Mouse (Mus musculus) kidney, postnatal 0 days (tissue): ENCODE results near the gene Mat2b. TPM values are rescaled to one million over a fixed set of nuclear protein-coding genes. Genes with fewer than 3 reads are reported as not detected.
"Not testable (repeated sequence)": the region's sequence is repeated elsewhere in the genome, so short reads cannot be mapped to it uniquely, and the experiment has no call there.

ENCODE experiments used
- ATAC-seq: fragments of 200-750 bp; cut with Nextera tagmentation; replicated peaks from 2 replicates; pipeline ENCODE4 v1.8.0; 2017; ENCODE audit warnings: low read depth, moderate number of reproducible peaks, moderate TSS enrichment, moderate library complexity; ENCODE audit not compliant: low FRiP score
- DNase-seq: peaks from one replicate; pipeline ENCODE4 v3.0.0-alpha.2; 2016; ENCODE audit warnings: low spot score
- H3K27ac ChIP-seq: fragments of 300-500 bp; sonication (generic); 2 replicates; pipeline ENCODE4 v1.5.1; 2014; ENCODE audit warnings: mild to moderate bottlenecking
- H3K27me3 ChIP-seq: fragments of 300-500 bp; sonication (generic); 2 replicates; pipeline ENCODE4 v1.6.1; 2014; ENCODE audit warnings: low read length, mixed read lengths; ENCODE audit not compliant: insufficient read depth
- H3K36me3 ChIP-seq: fragments of 300-500 bp; sonication (generic); 2 replicates; pipeline ENCODE4 v1.6.1; 2014; ENCODE audit warnings: low read length, mixed read lengths; ENCODE audit not compliant: insufficient read depth
- H3K4me1 ChIP-seq: fragments of 300-500 bp; sonication (generic); replicated peaks from 2 replicates; pipeline ENCODE4 v1.6.1; 2014; ENCODE audit warnings: antibody characterized with exemption, low read length, mixed read lengths; ENCODE audit not compliant: insufficient read depth
- H3K4me2 ChIP-seq: fragments of 300-500 bp; sonication (generic); 2 replicates; pipeline ENCODE4 v1.6.1; 2014; ENCODE audit warnings: mild to moderate bottlenecking, low read length, moderate library complexity, mixed read lengths
- H3K4me3 ChIP-seq: fragments of 300-500 bp; sonication (generic); replicated peaks from 2 replicates; pipeline ENCODE4 v1.5.1; 2014; ENCODE audit warnings: low read depth, low read length
- H3K9ac ChIP-seq: fragments of 300-500 bp; sonication (generic); 2 replicates; pipeline ENCODE4 v1.6.1; 2014; ENCODE audit warnings: low read depth, low read length
- H3K9me3 ChIP-seq: fragments of 300-500 bp; sonication (generic); replicated peaks from 2 replicates; pipeline ENCODE4 v1.6.1; 2016; ENCODE audit warnings: low read length, inconsistent platforms, mixed read lengths
- CTCF ChIP-seq: IDR thresholded peaks from 2 replicates; pipeline ENCODE4 v1.5.1; 2016; ENCODE audit warnings: antibody characterized with exemption, low read depth, mild to moderate bottlenecking, moderate library complexity
- WGBS: fragments of 180-500 bp; shearing (Covaris S2); extraction: QIAGEN DNeasy Blood & Tissue Kit; methylation state at CpG from one replicate; pipeline ENCODE4 v1.1.7; 2014; 5-methylcytosine and 5-hydroxymethylcytosine counted together
- polyA plus RNA-seq: library from polyadenylated mRNA; unstranded; fragments of >200 nt; fragmentation: Nextera tagmentation; extraction: Ambion mirVana; gene quantifications from 2 replicates; pipeline ENCODE4 v1.2.1, GENCODE M21; 2015

Gene Mat2b
- polyA plus RNA-seq, 1 experiment from 2014 or later, result 118 TPM

- Histone ChIP-seq H3K27me3 (no peaks in the 10 kb centered on the region), H3K9me3 (no peaks in the 10 kb centered on the region), H3K4me2 (peak overlapping the region; percentile 91), H3K9ac (peak overlapping the region; percentile 59), H3K4me3 (peak overlapping the region; percentile 76), H3K4me1 (peaks cover 6% of the 10 kb centered on the region), H3K36me3 (0 out of 2 replicates have a peak, but pooled peaks cover 5% of the 10 kb centered on the region), H3K27ac (no peak overlapping the region)
- no peak for TF ChIP-seq CTCF
- under 1% methylated on average over 14 of the region's 14 CpGs for WGBS
- ATAC-seq, result peak; percentile 17; the same call in 1 of the 2 replicates
- peak; percentile 10 for DNase-seq
Measured at GRCm38 (mm10) chr11:40732997-40733338, 38.0 kb upstream of the Mat2b start.

DNA sequence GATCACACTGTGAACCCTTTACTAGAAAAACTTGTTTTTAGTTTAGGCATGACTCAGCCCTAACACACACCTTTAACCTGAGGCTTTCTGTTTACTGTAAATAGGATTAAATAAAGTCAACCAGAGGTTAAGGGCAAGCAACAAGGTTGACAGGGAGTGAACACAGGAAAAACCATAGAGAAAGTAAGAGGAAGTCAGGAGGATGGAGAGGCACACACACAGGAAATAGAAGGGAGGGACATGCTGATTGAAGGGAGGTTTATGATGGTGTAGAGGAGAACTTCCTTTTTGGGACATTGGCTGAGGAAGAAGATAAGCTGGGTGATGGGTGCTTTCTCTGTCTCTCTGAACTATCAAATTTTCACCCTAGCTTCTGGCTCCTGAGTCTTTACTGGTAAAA is 23.3 kb upstream of the Mat2b start:
- H3K4me1 ChIP-seq, result no peaks in the 10 kb centered on the region
- H3K27me3 ChIP-seq, result no peaks in the 10 kb centered on the region
- no peak for TF ChIP-seq CTCF
- H3K9me3 ChIP-seq, result no peaks in the 10 kb centered on the region
- H3K4me2 ChIP-seq, result no peak overlapping the region
- H3K27ac ChIP-seq, result no peak overlapping the region
- no peak overlapping the region for H3K9ac ChIP-seq
- peaks cover 36% of the 10 kb centered on the region for H3K36me3 ChIP-seq
- DNase-seq, result no peak
- no peak for ATAC-seq
- H3K4me3 ChIP-seq, result no peak overlapping the region

DNA sequence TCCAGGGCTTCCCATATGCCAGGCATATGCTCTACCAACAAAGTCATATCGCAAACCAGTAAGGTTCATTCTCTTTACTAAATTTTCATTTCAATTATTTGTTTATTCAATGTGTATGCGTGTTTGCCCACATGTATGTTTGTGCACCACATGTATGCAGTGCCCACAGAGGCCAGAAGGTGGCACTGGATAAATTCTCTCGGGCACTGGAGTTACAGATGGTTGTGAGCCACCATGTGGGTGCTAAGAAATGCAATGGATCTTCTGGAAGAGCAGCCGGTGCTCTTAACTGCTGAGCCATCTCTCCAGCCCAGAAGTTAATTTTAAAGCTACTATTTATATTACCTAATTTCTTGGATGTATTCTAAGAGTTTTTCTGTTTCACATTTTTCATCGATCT is 20.5 kb upstream of the Mat2b start:
- 95% methylated on average over 5 of the region's 5 CpGs for WGBS
- Histone ChIP-seq H3K4me2 (no peak overlapping the region), H3K4me3 (no peak overlapping the region), H3K4me1 (no peaks in the 10 kb centered on the region), H3K36me3 (peaks cover 28% of the 10 kb centered on the region; the same call in 1 of the 2 replicates), H3K27ac (no peak overlapping the region), H3K9me3 (no peaks in the 10 kb centered on the region), H3K27me3 (no peaks in the 10 kb centered on the region), H3K9ac (no peak overlapping the region)
- no peak for DNase-seq
- no peak for ATAC-seq
- peak; percentile 23; the same call in 1 of the 2 replicates for TF ChIP-seq CTCF

GRCm38 (mm10) chr11:40713858-40714257 is 18.9 kb upstream of the Mat2b start:
- Histone ChIP-seq H3K4me1 (no peaks in the 10 kb centered on the region), H3K27ac (no peak overlapping the region), H3K9me3 (no peaks in the 10 kb centered on the region), H3K4me3 (no peak overlapping the region), H3K9ac (no peak overlapping the region), H3K36me3 (peaks cover 34% of the 10 kb centered on the region; the same call in 1 of the 2 replicates), H3K27me3 (no peaks in the 10 kb centered on the region), H3K4me2 (no peak overlapping the region)
- DNase-seq, result no peak
- no peak for TF ChIP-seq CTCF
- no peak for ATAC-seq
- WGBS, result 74% methylated on average over 8 of the region's 8 CpGs

GRCm38 (mm10) chr11:40709899-40710298 is 14.9 kb upstream of the Mat2b start:
- WGBS, result 91% methylated on average over 6 of the region's 6 CpGs

GRCm38 (mm10) chr11:40694311-40695087 is 504 bp downstream of the Mat2b start:
- no peak for TF ChIP-seq CTCF
- WGBS, result under 1% methylated on average over 31 of the region's 31 CpGs
- DNase-seq, result peak; percentile 91

More at GRCm38 (mm10) chr11:40709899-40710298, 14.9 kb upstream of the Mat2b start:
- not testable (repeated sequence) for H3K4me2 ChIP-seq, DNase-seq, H3K4me3 ChIP-seq, H3K9ac ChIP-seq, ATAC-seq, H3K27ac ChIP-seq, H3K9me3 ChIP-seq, H3K4me1 ChIP-seq, H3K27me3 ChIP-seq
- peaks cover 25% of the 10 kb centered on the region; the same call in 1 of the 2 replicates for H3K36me3 ChIP-seq

More at GRCm38 (mm10) chr11:40694311-40695087, 504 bp downstream of the Mat2b start:
- H3K4me1 ChIP-seq, result peaks cover 9% of the 10 kb centered on the region; the same call in 1 of the 2 replicates
- H3K4me2 ChIP-seq, result peak overlapping the region; percentile 92
- H3K4me3 ChIP-seq, result peak overlapping the region; percentile 94
- ATAC-seq, result peak; percentile 63
- H3K36me3 ChIP-seq, result no peaks in the 10 kb centered on the region
- no peaks in the 10 kb centered on the region for H3K9me3 ChIP-seq
- peak overlapping the region; percentile 75 for H3K9ac ChIP-seq
- peak overlapping the region; percentile 93 for H3K27ac ChIP-seq
- no peaks in the 10 kb centered on the region for H3K27me3 ChIP-seq
